Mouse (Mus musculus) forelimb bud, embryonic 11.5 days (tissue): ENCODE results near the gene Sec14l4.

ENCODE experiments used
- DNase-seq: peaks from one replicate; pipeline ENCODE4 v3.0.0-alpha.2; 2012; ENCODE audit warnings: low read depth, low spot score

Gene Sec14l4

GRCm38 (mm10) chr11:4027561-4028334, 3.5 kb upstream of the Sec14l4 start:
- no peak for DNase-seq

- no peak for DNase-seq
These were observed 1.9 kb upstream of the Sec14l4 start for GRCm38 (mm10) chr11:4029343-4029742.

- DNase-seq = no peak
These were observed 699 bp downstream of the Sec14l4 start for GRCm38 (mm10) chr11:4031961-4032360.

GRCm38 (mm10) chr11:4033471-4033870, 2.2 kb downstream of the Sec14l4 start:
- no peak for DNase-seq

- no peak for DNase-seq
These were observed 2.9 kb downstream of the Sec14l4 start for GRCm38 (mm10) chr11:4034169-4034568.

GRCm38 (mm10) chr11:4035116-4035892, 4.0 kb downstream of the Sec14l4 start:
- no peak for DNase-seq

- DNase-seq = no peak
These were observed 4.7 kb downstream of the Sec14l4 start for GRCm38 (mm10) chr11:4035916-4036315.

- no peak for DNase-seq
These were observed 5.3 kb downstream of the Sec14l4 start for GRCm38 (mm10) chr11:4036365-4037084.

GRCm38 (mm10) chr11:4039951-4040350, 8.7 kb downstream of the Sec14l4 start:
- DNase-seq = no peak

- DNase-seq = no peak
These were observed 9.9 kb downstream of the Sec14l4 start for GRCm38 (mm10) chr11:4041123-4041625.

- no peak for DNase-seq
These were observed 11.8 kb downstream of the Sec14l4 start for GRCm38 (mm10) chr11:4043081-4043480.

- DNase-seq = no peak
These were observed 15.3 kb downstream of the Sec14l4 start for GRCm38 (mm10) chr11:4046526-4046925.

GRCm38 (mm10) chr11:4047766-4048165, 16.5 kb downstream of the Sec14l4 start:
- DNase-seq = no peak

- no peak for DNase-seq
These were observed 17.2 kb downstream of the Sec14l4 start for GRCm38 (mm10) chr11:4048438-4048837.

GRCm38 (mm10) chr11:4053586-4053985, 22.3 kb downstream of the Sec14l4 start:
- DNase-seq = peak; percentile 80

- DNase-seq = no peak
These were observed 29.8 kb downstream of the Sec14l4 start for GRCm38 (mm10) chr11:4060866-4061575.

- no peak for DNase-seq
These were observed 31.3 kb downstream of the Sec14l4 start for GRCm38 (mm10) chr11:4062523-4062922.

GRCm38 (mm10) chr11:4062981-4063380, 31.7 kb downstream of the Sec14l4 start:
- DNase-seq = no peak

GRCm38 (mm10) chr11:4064627-4065122, 33.4 kb downstream of the Sec14l4 start, which contains the start of gene Sec14l3:
Gene Sec14l3, plus strand, starts transcription at chr11:4064841.
- no peak for DNase-seq

- DNase-seq = no peak
These were observed 38.4 kb downstream of the Sec14l4 start for GRCm38 (mm10) chr11:4069664-4070063.

GRCm38 (mm10) chr11:4076633-4077032, 45.4 kb downstream of the Sec14l4 start:
- peak; percentile 70 for DNase-seq
